Mouse (Mus musculus) megakaryocyte, embryonic 14.5 days (primary cell): ENCODE results near the gene Rex1bd.

Experiments
- FLI1 ChIP-seq: IDR thresholded peaks from 2 replicates; pipeline ENCODE4 v1.6.1; 2012; ENCODE audit warnings: low read length, inconsistent platforms, mixed read lengths
- GATA1 ChIP-seq: IDR thresholded peaks from 3 replicates; pipeline ENCODE4 v1.6.1; 2012; ENCODE audit warnings: mixed read lengths, low read length, inconsistent platforms, borderline replicate concordance

GRCm38 (mm10) chr8:70492664-70493640, 13.6 kb downstream of the Rex1bd start, which contains the start of gene Crlf1:
- no peak for TF ChIP-seq FLI1
- no peak for TF ChIP-seq GATA1
